Mouse (Mus musculus) spleen, adult 2 months (tissue): Measurements from ENCODE around the gene Clba1.

Experiments
- CTCF ChIP-seq: fragments of 200-500 bp; IDR thresholded peaks from 2 replicates; pipeline ENCODE4 v1.5.1; 2011; ENCODE audit warnings: mild to moderate bottlenecking, inconsistent platforms; ENCODE audit not compliant: insufficient read depth, insufficient read length, insufficient replicate concordance; ENCODE audit errors: extremely low read depth
- POLR2A ChIP-seq: fragments of 200-500 bp; IDR thresholded peaks from 2 replicates; pipeline ENCODE4 v1.6.1; 2011; ENCODE audit warnings: low read depth, low read length, inconsistent platforms

- TF ChIP-seq CTCF (no peak), POLR2A (no peak)
These were observed 1.6 kb downstream of the Clba1 start for GRCm38 (mm10) chr12:112810092-112810885.
